In genomic region chr11:109873161-109873775, GRCm38 (mm10) we compare ENCODE assay signal across 9 mouse cellular contexts. TPM values are rescaled to one million over a fixed set of nuclear protein-coding genes. Genes with fewer than 3 reads are reported as not detected.
A peak's percentile ranks its signal among the peaks of the same experiment; 100 is the strongest.
DNase-seq lines count a peak whose midpoint lies in the region; ATAC-seq and TF ChIP-seq lines count a peak whose summit lies in the region.
"Had no signal": no experiment of that assay in that cellular context is flagged by ENCODE, and none has a peak within 500 bp of the region (broad histone marks: within the 10 kb centered on the region; RNA-seq: fewer than 3 reads in every experiment).

No protein-coding gene starts in this region.

- peak; percentile 64 for TF ChIP-seq CTCF in hindbrain, postnatal 0 days (IDR thresholded peaks at IDR 0.05; ENCODE audit: low read depth)

- no peaks in the 10 kb centered on the region for H3K4me1 ChIP-seq in hindbrain, postnatal 0 days (ENCODE audit: insufficient read depth, low read length)
- H3K4me1 ChIP-seq in hindbrain, embryonic 13.5 days (replicated peaks) = 0 out of 2 replicates have a peak, but pooled peaks cover 2% of the 10 kb centered on the region
- no peaks in the 10 kb centered on the region for H3K4me1 ChIP-seq in hindbrain, embryonic 12.5 days

- no peaks in the 10 kb centered on the region for H3K27me3 ChIP-seq in hindbrain, postnatal 0 days (ENCODE audit: insufficient read depth, low read length)
- H3K27me3 ChIP-seq in hindbrain, embryonic 13.5 days = no peaks in the 10 kb centered on the region
- no peaks in the 10 kb centered on the region for H3K27me3 ChIP-seq in hindbrain, embryonic 12.5 days

- H3K27ac ChIP-seq in hindbrain, postnatal 0 days = no peak overlapping the region
- H3K27ac ChIP-seq in hindbrain, embryonic 13.5 days = no peak overlapping the region
- H3K27ac ChIP-seq in hindbrain, embryonic 12.5 days = no peak overlapping the region

- H3K36me3 ChIP-seq in hindbrain, postnatal 0 days (ENCODE audit: insufficient read depth, low read length) = no peaks in the 10 kb centered on the region
- no peaks in the 10 kb centered on the region for H3K36me3 ChIP-seq in hindbrain, embryonic 13.5 days
- no peaks in the 10 kb centered on the region for H3K36me3 ChIP-seq in hindbrain, embryonic 12.5 days

- H3K4me2 ChIP-seq in hindbrain, postnatal 0 days (ENCODE audit: low read depth, low read length) = no peak overlapping the region
- no peak overlapping the region for H3K4me2 ChIP-seq in hindbrain, embryonic 13.5 days
- no peak overlapping the region for H3K4me2 ChIP-seq in hindbrain, embryonic 12.5 days (replicated peaks)

- peak; percentile 84 for DNase-seq in hindbrain, postnatal 0 days (ENCODE audit: low spot score)
- DNase-seq in 416B (ENCODE audit: low read depth) (peak; percentile 63), MEL-GATA-1-ER (ENCODE audit: extremely low read depth, low read depth) (peak; percentile 43)
- peak; percentile 45 for DNase-seq in heart, postnatal 4 days
- DNase-seq in spleen, adult 12 weeks (ENCODE audit: low spot score) = no peak

- no peak overlapping the region for H3K4me3 ChIP-seq in hindbrain, postnatal 0 days (ENCODE audit: low read length)
- H3K4me3 ChIP-seq in hindbrain, embryonic 13.5 days = no peak overlapping the region
- H3K4me3 ChIP-seq in hindbrain, embryonic 12.5 days = no peak overlapping the region

- no peak for ATAC-seq in hindbrain, postnatal 0 days
- no peak for ATAC-seq in hindbrain, embryonic 13.5 days (ENCODE audit: low FRiP score)
- no peak for ATAC-seq in granulocyte monocyte progenitor cell, adult 5-6 weeks (replicated peaks; ENCODE audit: poor library complexity, severe bottlenecking)
- no peak for ATAC-seq in hindbrain, embryonic 12.5 days (ENCODE audit: low FRiP score)

- no peaks in the 10 kb centered on the region for H3K9me3 ChIP-seq in hindbrain, postnatal 0 days (ENCODE audit: low read length)
- H3K9me3 ChIP-seq in hindbrain, embryonic 13.5 days = no peaks in the 10 kb centered on the region
- no peaks in the 10 kb centered on the region for H3K9me3 ChIP-seq in hindbrain, embryonic 12.5 days (replicated peaks)

- no peak overlapping the region for H3K9ac ChIP-seq in hindbrain, postnatal 0 days (replicated peaks; ENCODE audit: low read length)
- no peak overlapping the region for H3K9ac ChIP-seq in hindbrain, embryonic 13.5 days
- no peak overlapping the region for H3K9ac ChIP-seq in hindbrain, embryonic 12.5 days

- 46% methylated on average over 9 of the region's 9 CpGs for WGBS in hindbrain, postnatal 0 days
- WGBS in hindbrain, embryonic 13.5 days = 49% methylated on average over 9 of the region's 9 CpGs
- 55% methylated on average over 9 of the region's 9 CpGs for WGBS in hindbrain, embryonic 12.5 days

RNA-seq across cellular contexts. Expression of gene 1700012B07Rik, which starts 45.4 kb away (rescaled TPM):
- total RNA-seq in hindbrain, postnatal 0 days (2014; rRNA removed) = not detected in 2 replicates
- polyA plus RNA-seq in hindbrain, postnatal 0 days (2015; fragmentation: Nextera tagmentation; extraction: Ambion mirVana) = not detected in 2 replicates
- not detected in 2 replicates for polyA plus RNA-seq in hindbrain, embryonic 13.5 days (2015; fragmentation: Nextera tagmentation; extraction: Ambion mirVana)
- not detected for total RNA-seq in heart, postnatal 4 days (2021)
- total RNA-seq in granulocyte monocyte progenitor cell, adult 5-6 weeks (2014; fragmentation: Nextera tagmentation) = not detected in 2 replicates
- total RNA-seq in granulocyte monocyte progenitor cell, adult 5-6 weeks (2017) = not detected in 2 replicates
- polyA plus RNA-seq in hindbrain, embryonic 12.5 days (2016; fragmentation: Nextera tagmentation; extraction: Ambion mirVana) = not detected in 2 replicates
- total RNA-seq: left cerebral cortex, postnatal 10 days had no signal
